Mouse (Mus musculus) midbrain, embryonic 11.5 days (tissue): ENCODE results near the gene Pikfyve. TPM values are rescaled to one million over a fixed set of nuclear protein-coding genes. Genes with fewer than 3 reads are reported as not detected.
A peak's percentile ranks its signal among the peaks of the same experiment; 100 is the strongest.

Source experiments
- ATAC-seq: fragments of 200-750 bp; cut with Nextera tagmentation; 2 replicates; pipeline ENCODE4 v1.8.0; 2017; ENCODE audit warnings: moderate TSS enrichment, moderate library complexity; ENCODE audit not compliant: low FRiP score
- DNase-seq: peaks from one replicate; pipeline ENCODE4 v3.0.0; 2015; ENCODE audit warnings: low spot score; ENCODE audit errors: missing footprints
- H3K27ac ChIP-seq: fragments of 300-500 bp; sonication (generic); 2 replicates; pipeline ENCODE4 v1.5.1; 2014; ENCODE audit warnings: low read depth, low read length
- H3K27me3 ChIP-seq: fragments of 300-500 bp; sonication (generic); 2 replicates; pipeline ENCODE4 v1.6.1; 2014; ENCODE audit warnings: mild to moderate bottlenecking, low read length, moderate library complexity, mixed read lengths; ENCODE audit not compliant: control insufficient read depth, insufficient read depth
- H3K36me3 ChIP-seq: fragments of 300-500 bp; sonication (generic); 2 replicates; pipeline ENCODE4 v1.6.1; 2014; ENCODE audit warnings: mild to moderate bottlenecking, low read length, moderate library complexity, mixed read lengths; ENCODE audit not compliant: control insufficient read depth, insufficient read depth
- H3K4me1 ChIP-seq: fragments of 300-500 bp; sonication (generic); 2 replicates; pipeline ENCODE4 v1.6.1; 2014; ENCODE audit warnings: low read length; ENCODE audit not compliant: control insufficient read depth, insufficient read depth
- H3K4me2 ChIP-seq: fragments of 300-500 bp; sonication (generic); 2 replicates; pipeline ENCODE4 v1.6.1; 2014; ENCODE audit warnings: mild to moderate bottlenecking, moderate library complexity
- H3K4me3 ChIP-seq: fragments of 300-500 bp; sonication (generic); 2 replicates; pipeline ENCODE4 v1.5.1; 2014; ENCODE audit warnings: low read depth, low read length
- H3K9ac ChIP-seq: fragments of 300-500 bp; sonication (generic); 2 replicates; pipeline ENCODE4 v1.6.1; 2014; ENCODE audit warnings: low read length
- H3K9me3 ChIP-seq: fragments of 300-500 bp; sonication (generic); 2 replicates; pipeline ENCODE4 v1.6.1; 2016; ENCODE audit warnings: low read length; ENCODE audit not compliant: control insufficient read depth
- WGBS: fragments of 180-500 bp; shearing (Covaris S2); extraction: QIAGEN DNeasy Blood & Tissue Kit; methylation state at CpG from one replicate; pipeline ENCODE4 v1.1.7; 2014; 5-methylcytosine and 5-hydroxymethylcytosine counted together
- polyA plus RNA-seq: library from polyadenylated mRNA; unstranded; fragments of >200 nt; fragmentation: Nextera tagmentation; extraction: Ambion mirVana; gene quantifications from 2 replicates; pipeline ENCODE4 v1.2.1, GENCODE M21; 2014

Gene Pikfyve
- polyA plus RNA-seq, 1 experiment from 2014 or later = 17.1 TPM

DNA sequence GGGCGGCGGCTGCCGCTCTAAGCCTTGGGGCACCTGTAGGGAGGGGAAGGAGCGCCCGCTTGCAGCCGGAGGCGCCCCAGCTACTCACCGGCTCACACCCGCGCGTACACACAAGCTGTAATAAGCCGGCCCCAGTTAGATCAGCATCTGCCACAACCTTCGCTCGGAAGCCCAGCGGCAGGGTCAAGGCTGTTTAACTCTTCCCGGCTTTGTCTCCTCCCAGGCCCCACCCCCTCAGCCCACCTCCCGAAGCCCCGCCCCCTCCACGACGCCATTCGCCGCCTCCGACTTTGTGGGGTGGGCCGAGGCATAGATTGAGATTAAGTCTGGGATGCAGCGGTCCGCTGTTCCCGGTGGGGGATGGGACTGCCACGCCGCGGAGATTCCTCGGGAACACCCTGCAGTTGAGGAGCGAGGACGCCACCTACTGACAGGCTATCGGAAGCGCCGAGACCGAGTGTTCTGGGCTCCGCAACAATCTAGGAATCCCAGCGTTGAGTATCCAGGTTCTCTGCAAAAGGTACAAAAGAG is 7.5 kb upstream of the Pikfyve start:
- peak overlapping the region; percentile 58 for H3K4me3 ChIP-seq
- peaks cover 14% of the 10 kb centered on the region for H3K4me1 ChIP-seq
- under 1% methylated on average over 39 of the region's 39 CpGs for WGBS
- H3K9ac ChIP-seq = peak overlapping the region; percentile 87
- peak overlapping the region; percentile 93 for H3K27ac ChIP-seq
- H3K36me3 ChIP-seq = peaks cover 2% of the 10 kb centered on the region; the same call in 1 of the 2 replicates
- H3K4me2 ChIP-seq = peak overlapping the region; percentile 54
- H3K27me3 ChIP-seq = no peaks in the 10 kb centered on the region
- DNase-seq (peak; percentile 99), ATAC-seq (peak; percentile 94)
- H3K9me3 ChIP-seq = no peaks in the 10 kb centered on the region

DNA sequence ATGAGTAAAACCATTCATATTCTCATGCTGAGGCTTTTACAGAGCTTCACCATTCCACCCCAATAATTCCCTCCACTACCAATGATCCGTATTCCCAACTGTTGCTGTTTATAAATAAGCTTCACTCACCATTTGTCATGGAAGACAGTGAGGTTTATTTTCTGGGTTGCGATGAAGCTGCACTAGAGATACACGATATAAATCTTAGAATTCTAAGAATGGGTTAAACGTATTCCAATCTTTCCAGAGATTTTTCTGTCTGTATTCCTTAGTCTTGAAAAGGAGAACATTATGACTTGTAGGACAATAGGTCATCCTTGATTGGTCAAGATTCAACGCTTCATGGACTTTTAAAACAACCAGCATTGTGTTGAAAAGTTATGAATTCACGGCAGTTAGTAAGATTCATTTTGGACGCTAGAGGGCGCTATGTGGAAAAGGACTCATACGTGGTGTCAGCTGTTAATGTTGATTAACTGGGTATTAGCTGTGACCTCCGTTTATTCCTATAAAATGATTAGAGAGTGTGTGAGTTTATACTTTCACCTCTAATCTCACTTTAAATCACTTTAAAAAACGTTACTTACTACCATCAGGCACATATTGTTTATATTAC is 6.7 kb upstream of the Pikfyve start:
- DNase-seq = peak; percentile 97
- H3K27me3 ChIP-seq = no peaks in the 10 kb centered on the region
- no peaks in the 10 kb centered on the region for H3K9me3 ChIP-seq
- H3K27ac ChIP-seq = peak overlapping the region; percentile 79
- H3K4me3 ChIP-seq = peak overlapping the region; percentile 58
- peak overlapping the region; percentile 87; the same call in 1 of the 2 replicates for H3K9ac ChIP-seq
- H3K4me2 ChIP-seq = peak overlapping the region; percentile 54
- no peaks in the 10 kb centered on the region for H3K36me3 ChIP-seq
- 5% methylated on average over 11 of the region's 11 CpGs for WGBS
- H3K4me1 ChIP-seq = peaks cover 14% of the 10 kb centered on the region
- peak; percentile 0; the same call in 1 of the 2 replicates for ATAC-seq

DNA sequence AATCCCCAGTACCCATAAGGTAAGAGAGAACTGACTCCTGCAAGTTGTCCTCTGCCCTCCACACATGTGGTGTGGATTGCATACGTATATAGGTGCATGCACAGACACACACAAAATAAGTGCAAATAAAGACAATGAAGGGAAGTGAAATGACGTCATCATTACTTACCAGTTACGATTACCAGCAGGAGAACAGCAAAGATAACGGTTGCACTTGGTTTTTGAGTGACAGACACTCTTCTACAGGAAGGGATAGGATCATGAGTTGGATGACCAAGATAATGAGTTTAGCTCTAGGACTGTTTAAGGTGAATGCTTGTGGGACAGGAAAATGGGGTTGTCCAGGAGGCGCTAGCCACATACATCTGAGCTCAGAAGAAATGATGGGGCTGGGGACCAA is 5.0 kb upstream of the Pikfyve start:
- Histone ChIP-seq H3K4me2 (no peak overlapping the region), H3K4me3 (no peak overlapping the region), H3K36me3 (no peaks in the 10 kb centered on the region), H3K27ac (no peak overlapping the region), H3K9ac (no peak overlapping the region), H3K27me3 (no peaks in the 10 kb centered on the region), H3K9me3 (no peaks in the 10 kb centered on the region), H3K4me1 (peaks cover 16% of the 10 kb centered on the region)
- ATAC-seq (no peak), DNase-seq (no peak)
- WGBS = 90% methylated on average over 5 of the region's 5 CpGs

DNA sequence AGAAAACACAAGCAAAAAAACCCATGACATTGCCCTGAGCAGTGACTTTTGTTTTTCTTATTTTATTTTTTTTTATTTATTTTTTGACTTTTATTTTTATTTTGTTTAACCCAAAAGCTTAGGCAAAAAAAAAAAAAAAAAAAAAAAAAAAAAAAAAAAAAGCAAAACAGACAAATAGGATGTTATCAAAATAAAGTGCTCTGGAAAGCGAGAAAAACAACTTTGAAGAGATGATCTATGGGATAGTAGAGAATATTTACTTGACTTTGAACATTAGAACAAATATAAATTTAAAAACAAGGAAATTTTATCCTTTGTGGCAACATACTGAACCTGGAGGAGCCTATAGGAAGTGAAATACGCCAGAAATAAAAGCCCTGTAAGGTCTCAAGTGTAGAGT is 2.5 kb upstream of the Pikfyve start:
- H3K9me3 ChIP-seq = no peaks in the 10 kb centered on the region
- no peak overlapping the region for H3K9ac ChIP-seq
- no peaks in the 10 kb centered on the region for H3K36me3 ChIP-seq
- no peak overlapping the region for H3K4me2 ChIP-seq
- 93% methylated on average over 2 of the region's 2 CpGs for WGBS
- DNase-seq (no peak), ATAC-seq (no peak)
- no peak overlapping the region for H3K27ac ChIP-seq
- H3K27me3 ChIP-seq = no peaks in the 10 kb centered on the region
- H3K4me1 ChIP-seq = peaks cover 15% of the 10 kb centered on the region
- no peak overlapping the region for H3K4me3 ChIP-seq

DNA sequence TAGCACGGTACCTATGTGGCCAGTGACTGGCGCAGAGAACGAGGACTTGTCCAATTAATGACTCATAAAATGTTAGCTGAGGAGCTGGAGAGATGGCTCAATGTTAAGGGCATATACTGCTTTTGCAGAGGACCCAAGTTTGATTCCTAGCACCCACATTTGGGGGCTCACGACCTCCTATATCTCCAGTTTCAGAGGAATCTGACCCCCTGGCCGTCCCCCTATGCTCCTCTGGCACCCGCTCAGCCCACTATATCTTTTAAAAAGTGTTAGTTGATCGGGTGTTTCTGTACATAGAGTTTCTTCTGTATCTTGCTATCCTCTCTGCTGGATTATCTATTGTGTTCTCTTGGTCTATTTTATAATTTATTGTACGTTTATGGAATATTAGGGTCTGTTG is 1.5 kb upstream of the Pikfyve start:
- no peak for ATAC-seq
- Histone ChIP-seq H3K4me2 (no peak overlapping the region), H3K27ac (no peak overlapping the region), H3K27me3 (no peaks in the 10 kb centered on the region), H3K9ac (no peak overlapping the region), H3K36me3 (no peaks in the 10 kb centered on the region), H3K4me3 (no peak overlapping the region), H3K4me1 (peaks cover 13% of the 10 kb centered on the region), H3K9me3 (no peaks in the 10 kb centered on the region)
- no peak for DNase-seq
- 89% methylated on average over 8 of the region's 8 CpGs for whole genome bisulfite sequencing

DNA sequence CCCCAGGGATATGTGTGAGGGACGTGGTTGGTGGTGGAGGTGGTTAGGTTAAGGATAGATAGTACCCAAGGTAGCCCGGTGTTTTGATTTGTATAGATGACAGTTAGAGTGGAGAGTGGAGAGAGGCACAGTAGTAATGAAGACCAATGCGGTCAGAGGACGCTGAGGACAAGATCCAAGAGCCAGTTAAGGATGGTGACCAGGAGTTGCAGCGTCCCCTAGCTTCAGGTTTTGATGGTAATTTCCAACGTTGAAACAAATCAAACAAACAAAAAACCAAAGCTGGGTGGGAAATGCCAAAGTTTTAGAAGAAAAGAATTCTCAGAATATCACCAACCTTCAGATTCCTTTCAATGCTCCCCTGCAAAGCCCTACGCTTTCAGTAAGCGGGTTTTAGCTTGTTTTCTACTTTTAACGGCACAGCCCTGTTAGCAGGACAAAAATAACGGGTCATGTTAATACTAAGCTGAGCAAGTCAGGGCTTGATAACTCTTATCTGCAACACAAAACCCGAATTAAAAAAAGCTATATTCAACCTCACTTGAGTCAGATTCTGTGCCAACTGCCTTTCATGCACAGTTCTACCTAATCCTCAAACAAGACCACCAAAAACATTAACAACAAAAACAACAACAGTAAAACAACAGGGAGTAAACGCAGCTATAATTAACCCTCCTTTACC is 818 bp upstream of the Pikfyve start:
- DNase-seq = no peak

DNA sequence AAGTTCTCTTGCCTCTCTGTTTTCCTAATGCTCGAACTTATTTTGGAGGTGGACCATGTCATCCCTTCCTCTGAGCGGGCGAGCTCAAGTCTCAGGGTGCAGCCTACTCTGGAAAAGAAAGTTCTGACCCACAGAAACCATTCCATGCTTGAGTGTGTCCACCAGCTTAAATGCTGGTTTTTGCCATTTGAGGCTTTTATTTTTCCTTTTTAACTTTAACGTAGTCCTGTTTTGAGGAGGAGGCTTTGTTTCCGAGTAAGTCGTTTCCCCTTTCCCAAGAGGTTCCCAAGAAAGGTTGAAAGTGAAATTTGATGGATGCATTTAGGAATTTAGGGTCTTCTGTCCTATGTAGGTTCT is 569 bp downstream of the Pikfyve start:
- Histone ChIP-seq H3K9ac (peak overlapping the region; percentile 92), H3K4me2 (peak overlapping the region; percentile 74), H3K4me3 (peak overlapping the region; percentile 89), H3K9me3 (no peaks in the 10 kb centered on the region), H3K27ac (peak overlapping the region; percentile 68), H3K36me3 (0 out of 2 replicates have a peak, but pooled peaks cover 2% of the 10 kb centered on the region), H3K27me3 (no peaks in the 10 kb centered on the region), H3K4me1 (peaks cover 13% of the 10 kb centered on the region)
- ATAC-seq = no peak
- peak; percentile 91 for DNase-seq
- WGBS = 1% methylated on average over 6 of the region's 6 CpGs

More for the DNA sequence above, 818 bp upstream of the Pikfyve start:
- Histone ChIP-seq H3K27ac (no peak overlapping the region), H3K36me3 (no peaks in the 10 kb centered on the region), H3K4me1 (peaks cover 13% of the 10 kb centered on the region), H3K4me2 (peak overlapping the region; percentile 49), H3K27me3 (no peaks in the 10 kb centered on the region), H3K9me3 (no peaks in the 10 kb centered on the region), H3K9ac (peak overlapping the region; percentile 39), H3K4me3 (peak overlapping the region; percentile 89)
- 27% methylated on average over 12 of the region's 12 CpGs for WGBS
- no peak for ATAC-seq

DNA sequence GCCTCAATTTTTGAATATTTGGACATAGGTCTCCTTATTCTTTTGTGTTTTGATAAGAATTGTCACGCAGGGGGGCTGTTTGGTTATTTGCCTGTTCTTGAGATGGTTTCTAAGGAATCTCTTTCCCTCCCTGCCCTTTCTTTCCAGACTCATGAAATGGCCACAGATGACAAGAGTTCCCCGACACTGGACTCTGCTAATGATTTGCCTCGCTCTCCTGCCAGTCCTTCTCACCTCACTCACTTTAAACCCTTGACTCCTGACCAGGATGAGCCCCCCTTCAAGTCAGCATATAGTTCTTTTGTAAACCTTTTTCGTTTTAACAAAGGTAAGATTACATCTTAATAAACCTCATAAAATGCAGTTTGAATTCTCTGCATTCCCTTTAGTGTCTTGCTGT is 3.7 kb downstream of the Pikfyve start:
- WGBS = 88% methylated on average over 4 of the region's 4 CpGs
- DNase-seq (no peak), ATAC-seq (no peak)
- Histone ChIP-seq H3K4me1 (peaks cover 13% of the 10 kb centered on the region), H3K4me2 (no peak overlapping the region), H3K27me3 (no peaks in the 10 kb centered on the region), H3K4me3 (no peak overlapping the region), H3K27ac (no peak overlapping the region), H3K9ac (no peak overlapping the region), H3K9me3 (no peaks in the 10 kb centered on the region), H3K36me3 (0 out of 2 replicates have a peak, but pooled peaks cover 4% of the 10 kb centered on the region)

DNA sequence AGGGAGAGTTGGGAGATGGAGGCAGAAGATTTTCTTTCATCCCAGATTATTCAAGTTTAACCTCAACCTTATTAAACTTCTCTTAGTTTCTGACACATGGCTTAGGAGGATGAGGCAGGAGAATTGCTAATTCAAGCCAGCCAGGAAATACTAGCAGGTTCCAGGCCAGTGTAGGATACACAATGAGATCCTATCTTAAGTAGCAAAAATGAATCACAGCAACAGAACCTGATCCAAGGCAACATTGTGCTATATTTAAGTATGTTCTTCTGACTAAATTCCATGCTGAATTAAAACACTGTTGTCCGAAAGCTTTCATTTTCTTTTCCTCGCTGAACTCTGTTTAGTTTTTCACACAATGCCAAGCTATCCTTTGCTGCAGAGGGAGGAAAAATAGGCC is 6.7 kb downstream of the Pikfyve start:
- Histone ChIP-seq H3K27ac (no peak overlapping the region), H3K27me3 (no peaks in the 10 kb centered on the region), H3K4me1 (peaks cover 2% of the 10 kb centered on the region; the same call in 1 of the 2 replicates), H3K9me3 (no peaks in the 10 kb centered on the region), H3K36me3 (0 out of 2 replicates have a peak, but pooled peaks cover 4% of the 10 kb centered on the region), H3K4me2 (no peak overlapping the region), H3K9ac (no peak overlapping the region), H3K4me3 (no peak overlapping the region)
- no peak for ATAC-seq
- DNase-seq = no peak
- 97% methylated on average over 2 of the region's 2 CpGs for WGBS
